Mouse (Mus musculus): Measurements from ENCODE around the gene Slc7a5. TPM values are rescaled to one million over a fixed set of nuclear protein-coding genes. Genes with fewer than 3 reads are reported as not detected.

The Slc7a5 gene
- 14.8 TPM for polyA plus RNA-seq (2015; fragmentation: Illumina TruSeq; extraction: RNeasy Lipid Tissue Mini Kit (QIAGEN cat#74804); ENCODE audit: insufficient read depth, low replicate concordance)

DNA sequence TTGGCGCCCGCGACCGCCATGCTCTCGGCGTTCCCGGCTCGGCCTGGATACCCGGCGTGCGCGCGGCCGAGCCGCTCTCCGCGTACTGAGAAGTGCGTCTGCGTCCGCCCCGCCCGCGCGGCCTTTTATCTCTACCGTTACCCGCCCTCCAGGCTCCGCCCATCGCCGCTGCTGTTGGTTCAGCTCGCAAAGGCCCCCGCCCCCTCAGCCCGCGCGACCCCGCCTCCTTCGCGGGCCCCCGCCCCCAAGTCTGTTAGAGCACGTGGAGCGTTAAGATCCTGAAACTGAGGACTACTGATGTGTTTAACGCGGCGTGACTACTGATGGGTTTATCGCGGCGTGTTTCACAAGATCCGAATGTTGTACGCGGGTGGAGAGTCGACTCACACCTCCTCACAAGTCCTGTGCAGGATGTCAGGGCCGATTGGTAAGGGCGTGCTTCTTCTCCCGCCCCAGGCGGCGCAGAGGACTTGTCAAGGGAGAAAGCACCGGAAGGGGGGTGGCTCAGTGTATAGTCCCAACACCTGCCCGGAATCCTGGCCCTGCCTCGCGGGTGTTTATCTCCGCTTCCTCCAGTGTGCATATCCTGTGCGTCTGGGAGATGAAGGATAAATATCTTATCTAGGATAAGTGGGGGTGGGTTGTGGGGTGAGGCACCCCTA is at the start of gene Slc7a5:
Gene Slc7a5 (minus strand): TSS at position 108 of the 662 bp plus-strand sequence.

DNA sequence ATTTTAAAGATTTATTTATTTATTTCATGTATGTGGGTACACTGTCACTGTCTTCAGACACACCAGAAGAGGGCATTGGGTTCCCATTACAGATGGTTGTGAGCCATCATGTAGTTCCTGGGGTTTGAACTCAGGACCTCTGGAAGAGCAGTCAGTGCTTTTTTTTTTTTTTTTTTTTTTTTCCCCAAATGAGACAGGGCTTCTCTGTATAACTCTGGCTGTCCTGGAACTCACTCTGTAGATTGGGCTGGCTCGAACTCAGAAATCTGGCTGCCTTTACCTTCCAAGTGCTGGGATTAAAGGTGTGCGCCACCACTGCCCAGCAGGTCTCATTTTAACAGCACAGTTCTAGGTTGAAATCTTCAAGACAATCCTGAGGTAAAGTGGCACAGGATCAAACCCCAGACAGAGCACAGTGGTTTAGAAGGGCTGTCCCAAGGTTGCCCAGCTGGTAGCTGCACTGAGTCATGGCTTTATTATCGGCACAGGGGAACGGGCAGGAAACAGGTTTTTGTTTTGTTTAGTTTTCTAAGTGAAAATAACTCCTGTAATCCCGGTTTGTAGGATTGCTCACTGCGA is 41.8 kb upstream of the Slc7a5 start, which contains the start of gene Banp:
Gene Banp (plus strand): TSS at position 529 of the 579 bp plus-strand sequence.

GRCm38 (mm10) chr8:121944831-121945230 is 37.3 kb upstream of the Slc7a5 start, which contains the start of gene Car5a:
Gene Car5a (minus strand): TSS chr8:121944904.

Other genes starting within 250 kb of the Slc7a5 start
- gene Jph3, start 178.1 kb downstream of the Slc7a5 start, polyA plus RNA-seq (2015; fragmentation: Illumina TruSeq; extraction: RNeasy Lipid Tissue Mini Kit (QIAGEN cat#74804); ENCODE audit: insufficient read depth, low replicate concordance), result not detected
- 19.6 TPM for gene Klhdc4, start 78.1 kb downstream of the Slc7a5 start, polyA plus RNA-seq (2015; fragmentation: Illumina TruSeq; extraction: RNeasy Lipid Tissue Mini Kit (QIAGEN cat#74804); ENCODE audit: insufficient read depth, low replicate concordance)
- not detected for gene Car5a, start 37.2 kb upstream of the Slc7a5 start, polyA plus RNA-seq (2015; fragmentation: Illumina TruSeq; extraction: RNeasy Lipid Tissue Mini Kit (QIAGEN cat#74804); ENCODE audit: insufficient read depth, low replicate concordance)
- gene Banp, start 42.1 kb upstream of the Slc7a5 start, polyA plus RNA-seq (2015; fragmentation: Illumina TruSeq; extraction: RNeasy Lipid Tissue Mini Kit (QIAGEN cat#74804); ENCODE audit: insufficient read depth, low replicate concordance), result 20.6 TPM